Comparison of ENCODE assay signal across 20 mouse cellular contexts in genomic region chr3:132945669-132946068, GRCm38 (mm10). TPM values are rescaled to one million over a fixed set of nuclear protein-coding genes. Genes with fewer than 3 reads are reported as not detected.
A peak's percentile ranks its signal among the peaks of the same experiment; 100 is the strongest.
DNase-seq lines count a peak whose midpoint lies in the region; ATAC-seq and TF ChIP-seq lines count a peak whose summit lies in the region.
"Had no signal": no experiment of that assay in that cellular context is flagged by ENCODE, and none has a peak within 500 bp of the region (broad histone marks: within the 10 kb centered on the region; RNA-seq: fewer than 3 reads in every experiment).

No protein-coding gene starts in this region.

- H3K36me3 ChIP-seq in heart, embryonic 10.5 days: peaks cover 4% of the 10 kb centered on the region; the same call in 1 of the 2 replicates
- no peaks in the 10 kb centered on the region for H3K36me3 ChIP-seq in heart, embryonic 11.5 days (ENCODE audit: control insufficient read depth, insufficient read depth, low read length)
- H3K36me3 ChIP-seq in lung, postnatal 0 days (ENCODE audit: insufficient read depth, low read length): no peaks in the 10 kb centered on the region
- H3K36me3 ChIP-seq in forebrain, embryonic 11.5 days (ENCODE audit: control insufficient read depth, insufficient read depth, low read length): no peaks in the 10 kb centered on the region
- H3K36me3 ChIP-seq: hindbrain, embryonic 15.5 days had no signal

- H3K9ac ChIP-seq in heart, embryonic 11.5 days (ENCODE audit: low read depth, low read length): no peak overlapping the region
- no peak overlapping the region for H3K9ac ChIP-seq in lung, postnatal 0 days (replicated peaks; ENCODE audit: low read depth)
- no peak overlapping the region for H3K9ac ChIP-seq in forebrain, embryonic 11.5 days (ENCODE audit: low read length)
- H3K9ac ChIP-seq: heart, embryonic 12.5 days; hindbrain, embryonic 15.5 days had no signal

- 75% methylated on average over 7 of the region's 7 CpGs for WGBS in heart, embryonic 10.5 days
- WGBS in heart, embryonic 11.5 days (ENCODE audit: insufficient replicate concordance): 75% methylated on average over 7 of the region's 7 CpGs
- WGBS in lung, postnatal 0 days: 40% methylated on average over 7 of the region's 7 CpGs
- 86% methylated on average over 7 of the region's 7 CpGs for WGBS in forebrain, embryonic 11.5 days

- H3K27me3 ChIP-seq in heart, embryonic 10.5 days (ENCODE audit: insufficient read depth, poor library complexity, severe bottlenecking): peaks cover 10% of the 10 kb centered on the region; the same call in 1 of the 2 replicates
- H3K27me3 ChIP-seq in heart, embryonic 11.5 days (ENCODE audit: control insufficient read depth, insufficient read depth, low read length): no peaks in the 10 kb centered on the region; the same call in 1 of the 2 replicates
- H3K27me3 ChIP-seq in lung, postnatal 0 days (replicated peaks; ENCODE audit: insufficient read depth, low read length): no peaks in the 10 kb centered on the region
- H3K27me3 ChIP-seq in forebrain, embryonic 11.5 days (ENCODE audit: control insufficient read depth, insufficient read depth, low read length): peaks cover 7% of the 10 kb centered on the region
- H3K27me3 ChIP-seq: heart, embryonic 12.5 days; Patski had no signal

- no peak overlapping the region for H3K4me2 ChIP-seq in heart, embryonic 11.5 days
- no peak overlapping the region for H3K4me2 ChIP-seq in lung, postnatal 0 days (replicated peaks; ENCODE audit: low read depth, low read length)
- H3K4me2 ChIP-seq in forebrain, embryonic 11.5 days (ENCODE audit: low read depth, low read length, severe bottlenecking): no peak overlapping the region
- H3K4me2 ChIP-seq: heart, embryonic 12.5 days; hindbrain, embryonic 15.5 days had no signal

- DNase-seq in heart, embryonic 10.5 days (ENCODE audit: low spot score): peak; percentile 58
- DNase-seq in kidney, postnatal 25 days: peak; percentile 44 to 61
- no peak for DNase-seq in kidney, adult 9 months
- peak; percentile 74 for DNase-seq in lung, postnatal 0 days (ENCODE audit: low spot score)
- DNase-seq in lung, postnatal 14 days: peak; percentile 64
- no peak for DNase-seq in forebrain, embryonic 11.5 days (ENCODE audit: low spot score)
- DNase-seq in layer of hippocampus, adult 2 months (ENCODE audit: low spot score in 2 of 2): no peak
- DNase-seq: adrenal gland, postnatal 14 days; cerebellum, adult 11-12 months; cerebellum, adult 9-11 months; gastrocnemius, postnatal 36 days; heart, adult 18-20 months; heart, postnatal 36 days had no signal

- ATAC-seq in heart, embryonic 11.5 days (replicated peaks; ENCODE audit: insufficient number of reproducible peaks, low FRiP score, low TSS enrichment): no peak
- peak; percentile 39 for ATAC-seq in lung, postnatal 0 days
- no peak for ATAC-seq in forebrain, embryonic 11.5 days (replicated peaks; ENCODE audit: low FRiP score)
- ATAC-seq: activated CD4-positive, CD25-positive, alpha-beta regulatory T cell, adult 4 months; forebrain, embryonic 14.5 days; Patski had no signal

- H3K4me1 ChIP-seq in heart, embryonic 10.5 days: peaks cover 42% of the 10 kb centered on the region
- peaks cover 14% of the 10 kb centered on the region for H3K4me1 ChIP-seq in heart, embryonic 11.5 days (ENCODE audit: control insufficient read depth, insufficient read depth, low read length)
- H3K4me1 ChIP-seq in lung, postnatal 0 days (ENCODE audit: insufficient read depth, low read depth, low read length): no peaks in the 10 kb centered on the region; the same call in 1 of the 2 replicates
- H3K4me1 ChIP-seq in forebrain, embryonic 11.5 days (replicated peaks; ENCODE audit: control insufficient read depth, insufficient read depth, low read length): no peaks in the 10 kb centered on the region

- TF ChIP-seq EP300 in lung, postnatal 0 days (IDR thresholded peaks at IDR 0.05): peak; percentile 54

- TF ChIP-seq CTCF in lung, postnatal 0 days (IDR thresholded peaks at IDR 0.05): no peak
- no peak for TF ChIP-seq CTCF in layer of hippocampus, adult 2 months (conservative IDR thresholded peaks at IDR 0.05)

- H3K4me3 ChIP-seq in heart, embryonic 10.5 days: no peak overlapping the region
- no peak overlapping the region for H3K4me3 ChIP-seq in heart, embryonic 11.5 days (ENCODE audit: low read depth, low read length)
- H3K4me3 ChIP-seq in lung, postnatal 0 days (ENCODE audit: low read depth, low read length): no peak overlapping the region
- H3K4me3 ChIP-seq in forebrain, embryonic 11.5 days (ENCODE audit: low read depth, low read length): no peak overlapping the region
- no peak overlapping the region for H3K4me3 ChIP-seq in layer of hippocampus, adult 2 months
- H3K4me3 ChIP-seq: embryonic facial prominence, embryonic 10.5 days; heart, embryonic 12.5 days; hindbrain, embryonic 15.5 days had no signal

- H3K27ac ChIP-seq in heart, embryonic 10.5 days: no peak overlapping the region
- H3K27ac ChIP-seq in heart, embryonic 11.5 days (ENCODE audit: low read depth, low read length): no peak overlapping the region
- H3K27ac ChIP-seq in lung, postnatal 0 days (ENCODE audit: low read length): peak overlapping the region; percentile 64
- no peak overlapping the region for H3K27ac ChIP-seq in forebrain, embryonic 11.5 days (ENCODE audit: low read depth, low read length)
- H3K27ac ChIP-seq in layer of hippocampus, adult 2 months: no peak overlapping the region
- H3K27ac ChIP-seq: embryonic facial prominence, embryonic 10.5 days; hindbrain, embryonic 15.5 days had no signal

- no peaks in the 10 kb centered on the region for H3K9me3 ChIP-seq in heart, embryonic 10.5 days
- H3K9me3 ChIP-seq in heart, embryonic 11.5 days (replicated peaks; ENCODE audit: control insufficient read depth, low read length): no peaks in the 10 kb centered on the region
- no peaks in the 10 kb centered on the region for H3K9me3 ChIP-seq in lung, postnatal 0 days (ENCODE audit: low read length)
- H3K9me3 ChIP-seq in forebrain, embryonic 11.5 days (ENCODE audit: control insufficient read depth, low read length): no peaks in the 10 kb centered on the region
- H3K9me3 ChIP-seq: embryonic facial prominence, embryonic 10.5 days; heart, embryonic 12.5 days; hindbrain, embryonic 15.5 days had no signal

RNA-seq across cellular contexts. Expression of gene Npnt, which starts 4.4 kb away (rescaled TPM):
- polyA plus RNA-seq in heart, embryonic 10.5 days (2016; fragmentation: Nextera tagmentation; extraction: Ambion mirVana): 23.9 and 26.3 TPM in 2 replicates
- 19.7 and 26.4 TPM in 2 replicates for polyA plus RNA-seq in heart, embryonic 11.5 days (2014; fragmentation: Nextera tagmentation; extraction: Ambion mirVana)
- polyA plus RNA-seq in lung, postnatal 0 days (2015; fragmentation: Nextera tagmentation; extraction: Ambion mirVana): 298 and 352 TPM in 2 replicates
- 6.8 TPM in 2 replicates for polyA plus RNA-seq in forebrain, embryonic 11.5 days (2014; fragmentation: Nextera tagmentation; extraction: Ambion mirVana)
- 10 to 100 TPM; 14.2 to 18.7 TPM for total RNA-seq in layer of hippocampus, adult 2 months (2021)

Comparison
In these comparisons a context has a peak if more than half of its experiments do, and no peak if none do; other contexts are left out.
1. DNase-seq: peak in heart, embryonic 10.5 days (single experiment), kidney, postnatal 25 days (2 of 2), lung, postnatal 0 days (single experiment) and lung, postnatal 14 days (single experiment); none in kidney, adult 9 months (single experiment), forebrain, embryonic 11.5 days (single experiment) and layer of hippocampus, adult 2 months (0 of 2).
2. RNA of gene Npnt, which starts 4.4 kb away (polyA plus RNA-seq): 298 to 352 TPM in lung, postnatal 0 days; 23.9 to 26.3 TPM in heart, embryonic 10.5 days, 19.7 to 26.4 TPM in heart, embryonic 11.5 days and 6.8 TPM in forebrain, embryonic 11.5 days; every median in the first group is over 10 times any median in the second.